Mouse (Mus musculus) liver, embryonic 12.5 days (tissue): ENCODE results near the gene Nkiras2. TPM values are rescaled to one million over a fixed set of nuclear protein-coding genes. Genes with fewer than 3 reads are reported as not detected.
"Not testable (repeated sequence)": the region's sequence is repeated elsewhere in the genome, so short reads cannot be mapped to it uniquely, and the experiment has no call there.

Source experiments
- ATAC-seq: fragments of 200-750 bp; cut with Nextera tagmentation; 2 replicates; pipeline ENCODE4 v1.8.0; 2017; ENCODE audit warnings: moderate number of reproducible peaks, mild to moderate bottlenecking, moderate library complexity
- H3K27ac ChIP-seq: fragments of 300-500 bp; sonication (generic); 2 replicates; pipeline ENCODE4 v1.5.1; 2016; ENCODE audit warnings: mild to moderate bottlenecking
- H3K27me3 ChIP-seq: fragments of 300-500 bp; sonication (generic); replicated peaks from 2 replicates; pipeline ENCODE4 v1.6.1; 2016; ENCODE audit warnings: mild to moderate bottlenecking, moderate library complexity
- H3K36me3 ChIP-seq: fragments of 300-500 bp; sonication (generic); 2 replicates; pipeline ENCODE4 v1.6.1; 2016; ENCODE audit warnings: mild to moderate bottlenecking, moderate library complexity
- H3K4me1 ChIP-seq: fragments of 300-500 bp; sonication (generic); 2 replicates; pipeline ENCODE4 v1.6.1; 2016
- H3K4me2 ChIP-seq: fragments of 300-500 bp; sonication (generic); 2 replicates; pipeline ENCODE4 v1.6.1; 2016; ENCODE audit warnings: mild to moderate bottlenecking, moderate library complexity
- H3K4me3 ChIP-seq: fragments of 300-500 bp; sonication (generic); 2 replicates; pipeline ENCODE4 v1.5.1; 2016; ENCODE audit warnings: mild to moderate bottlenecking, moderate library complexity
- H3K9ac ChIP-seq: fragments of 300-500 bp; sonication (generic); 2 replicates; pipeline ENCODE4 v1.6.1; 2016; ENCODE audit warnings: mild to moderate bottlenecking, moderate library complexity
- H3K9me3 ChIP-seq: fragments of 300-500 bp; sonication (generic); replicated peaks from 2 replicates; pipeline ENCODE4 v1.6.1; 2016; ENCODE audit warnings: mild to moderate bottlenecking, moderate library complexity
- WGBS: fragments of 180-500 bp; shearing (Covaris S2); methylation state at CpG from one replicate; pipeline ENCODE4 v1.1.7; 2016; ENCODE audit not compliant: insufficient replicate concordance; 5-methylcytosine and 5-hydroxymethylcytosine counted together
- polyA plus RNA-seq: library from polyadenylated mRNA; unstranded; fragments of >200 nt; fragmentation: Nextera tagmentation; extraction: Ambion mirVana; gene quantifications from 2 replicates; pipeline ENCODE4 v1.2.1, GENCODE M21; 2016

The Nkiras2 gene
- polyA plus RNA-seq, 1 experiment from 2014 or later, result 22.5 TPM

DNA sequence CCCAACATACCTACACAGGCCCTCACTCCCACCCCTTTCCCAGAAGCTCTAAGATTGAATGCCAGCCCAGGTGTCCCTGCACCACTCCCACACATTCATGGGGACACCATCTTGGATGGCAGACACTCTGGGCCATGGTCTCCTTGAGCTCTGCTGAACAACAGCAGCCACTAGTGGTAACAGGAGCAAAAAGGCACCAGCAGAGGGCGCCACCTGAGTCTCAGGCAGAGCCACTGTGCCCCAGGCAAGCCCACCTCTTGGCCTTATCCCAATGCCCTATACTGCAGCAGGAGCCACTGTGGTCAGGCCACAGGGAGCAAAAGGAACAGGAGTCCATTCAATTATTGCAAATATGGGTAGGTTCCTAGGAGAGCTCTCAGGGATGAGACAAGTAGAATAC lies 27.2 kb downstream of the Nkiras2 start:
- H3K4me2 ChIP-seq, result no peak overlapping the region
- no peak overlapping the region for H3K9ac ChIP-seq
- H3K4me1 ChIP-seq, result no peaks in the 10 kb centered on the region
- 12% methylated on average over 1 of the region's 1 CpGs for WGBS
- no peaks in the 10 kb centered on the region for H3K36me3 ChIP-seq
- H3K27ac ChIP-seq, result no peak overlapping the region
- H3K4me3 ChIP-seq, result no peak overlapping the region
- ATAC-seq, result peak; percentile 40; the same call in 1 of the 2 replicates
- peaks cover 74% of the 10 kb centered on the region for H3K27me3 ChIP-seq
- no peaks in the 10 kb centered on the region for H3K9me3 ChIP-seq

DNA sequence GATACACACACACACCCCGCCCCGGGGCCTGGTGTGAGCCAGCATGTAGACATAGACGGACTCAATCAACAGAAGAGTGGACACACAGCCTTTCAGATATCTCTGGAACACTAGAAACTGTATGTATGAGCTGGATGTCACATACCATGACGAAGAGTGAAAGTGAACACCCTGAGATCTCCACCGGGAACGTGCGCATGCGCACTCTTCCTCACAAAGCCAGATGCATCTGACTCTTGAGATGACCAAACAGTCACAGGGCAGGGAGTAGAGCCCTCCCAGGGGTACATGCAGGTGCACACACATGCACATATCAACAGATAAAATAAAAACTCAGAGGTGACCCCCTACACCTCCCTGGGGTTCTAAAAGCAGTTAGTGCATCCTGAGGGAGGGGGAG lies 29.4 kb downstream of the Nkiras2 start:
- Histone ChIP-seq H3K27ac (no peak overlapping the region), H3K9ac (no peak overlapping the region), H3K4me1 (no peaks in the 10 kb centered on the region), H3K36me3 (no peaks in the 10 kb centered on the region), H3K4me2 (no peak overlapping the region), H3K27me3 (peaks cover 75% of the 10 kb centered on the region), H3K4me3 (no peak overlapping the region), H3K9me3 (no peaks in the 10 kb centered on the region)
- no peak for ATAC-seq
- WGBS, result 77% methylated on average over 8 of the region's 8 CpGs

DNA sequence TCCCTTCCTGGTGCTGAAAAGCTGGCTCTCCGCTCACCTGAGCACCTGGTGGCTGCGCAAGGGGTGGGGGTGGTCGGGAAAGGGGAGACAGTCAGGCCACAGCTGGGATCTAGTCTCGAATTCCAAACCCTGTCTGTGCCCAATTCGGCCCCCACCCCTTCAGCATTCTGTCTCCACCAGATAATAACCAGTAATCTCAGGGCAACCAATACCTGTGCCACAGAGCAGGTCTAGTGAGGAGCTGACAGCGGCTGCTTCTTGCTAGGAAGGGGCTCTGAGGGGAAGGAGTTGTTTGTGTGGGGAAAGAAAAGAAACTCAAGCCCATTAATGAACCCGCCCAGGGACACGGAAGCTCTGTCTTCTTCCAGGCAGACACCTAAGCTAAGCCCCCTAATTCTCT lies 32.2 kb downstream of the Nkiras2 start:
- no peak for ATAC-seq
- no peaks in the 10 kb centered on the region for H3K36me3 ChIP-seq
- H3K4me1 ChIP-seq, result peaks cover 2% of the 10 kb centered on the region; the same call in 1 of the 2 replicates
- no peak overlapping the region for H3K9ac ChIP-seq
- H3K9me3 ChIP-seq, result no peaks in the 10 kb centered on the region
- WGBS, result 21% methylated on average over 8 of the region's 8 CpGs
- H3K4me3 ChIP-seq, result no peak overlapping the region
- peaks cover 61% of the 10 kb centered on the region for H3K27me3 ChIP-seq
- H3K4me2 ChIP-seq, result no peak overlapping the region
- no peak overlapping the region for H3K27ac ChIP-seq

DNA sequence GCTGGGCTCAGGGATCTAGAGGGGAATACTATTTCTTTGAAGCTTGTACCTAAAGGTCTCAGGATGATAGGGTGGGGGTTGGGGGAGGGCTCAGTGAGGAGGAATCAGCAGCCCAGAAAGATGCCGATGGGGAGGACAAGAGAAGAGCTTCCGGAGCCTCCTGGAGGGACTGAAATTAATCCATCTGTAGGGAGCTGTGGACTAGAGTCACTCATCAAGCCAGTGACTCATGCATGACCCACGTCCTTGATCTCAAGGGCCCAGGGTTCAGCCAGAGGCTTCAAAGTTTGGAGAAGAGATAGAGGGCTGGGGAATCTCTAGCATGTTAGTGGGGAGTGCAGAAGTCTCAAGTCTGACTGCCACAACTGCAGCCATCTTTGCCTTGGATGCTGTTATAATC lies 32.7 kb downstream of the Nkiras2 start:
- Histone ChIP-seq H3K27me3 (peaks cover 61% of the 10 kb centered on the region), H3K4me2 (no peak overlapping the region), H3K4me1 (peaks cover 7% of the 10 kb centered on the region; the same call in 1 of the 2 replicates), H3K9me3 (no peaks in the 10 kb centered on the region), H3K4me3 (no peak overlapping the region), H3K36me3 (no peaks in the 10 kb centered on the region), H3K9ac (no peak overlapping the region), H3K27ac (no peak overlapping the region)
- no peak for ATAC-seq
- 16% methylated on average over 3 of the region's 3 CpGs for WGBS

DNA sequence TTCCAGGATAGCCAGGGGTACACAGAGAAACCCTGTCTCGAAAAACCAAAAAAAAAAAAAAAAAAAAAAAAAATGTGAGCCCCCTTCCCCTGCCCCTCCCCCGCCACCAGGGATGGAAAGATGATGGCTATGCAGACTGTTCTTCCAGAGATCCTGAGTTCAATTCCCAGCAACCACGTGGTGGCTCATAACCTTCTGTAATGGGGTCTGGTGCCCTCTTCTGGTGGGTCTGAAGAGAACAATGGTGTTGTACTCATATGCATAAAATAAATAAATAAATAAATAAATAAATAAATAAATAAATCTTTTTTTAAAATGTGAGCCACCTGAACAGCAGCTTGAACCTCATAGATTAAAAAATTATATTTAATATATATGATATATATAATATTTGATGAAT lies 36.5 kb downstream of the Nkiras2 start:
- not testable (repeated sequence) for H3K4me3 ChIP-seq, H3K9ac ChIP-seq, H3K27ac ChIP-seq, H3K4me1 ChIP-seq, H3K36me3 ChIP-seq, H3K9me3 ChIP-seq, H3K4me2 ChIP-seq, ATAC-seq
- WGBS, result 41% methylated on average over 3 of the region's 3 CpGs
- peaks cover 35% of the 10 kb centered on the region for H3K27me3 ChIP-seq

DNA sequence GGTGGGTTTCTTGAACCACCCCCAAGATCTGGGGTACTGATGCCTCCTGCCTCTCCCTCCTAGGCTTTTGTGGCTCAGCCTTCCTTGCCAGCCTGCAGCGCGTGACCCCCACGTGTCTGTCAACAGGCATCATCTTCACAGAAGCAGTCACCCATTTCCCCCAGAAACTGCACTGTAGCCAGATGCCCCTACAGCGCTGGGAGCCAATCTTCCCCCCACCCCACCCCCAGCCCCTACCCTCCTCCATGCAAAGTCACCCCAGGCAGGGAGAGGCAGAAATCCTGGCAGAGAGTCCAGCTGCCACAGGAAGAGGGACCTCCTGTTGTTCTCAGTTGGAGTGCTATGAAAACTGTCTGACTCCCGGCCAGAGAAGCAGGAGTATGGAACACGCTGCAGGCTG lies 37.4 kb downstream of the Nkiras2 start:
- Histone ChIP-seq H3K9me3 (no peaks in the 10 kb centered on the region), H3K4me1 (peaks cover 7% of the 10 kb centered on the region; the same call in 1 of the 2 replicates), H3K9ac (no peak overlapping the region), H3K4me2 (no peak overlapping the region), H3K36me3 (no peaks in the 10 kb centered on the region), H3K27ac (no peak overlapping the region), H3K4me3 (no peak overlapping the region), H3K27me3 (peaks cover 26% of the 10 kb centered on the region)
- ATAC-seq, result no peak
- 23% methylated on average over 6 of the region's 6 CpGs for WGBS

DNA sequence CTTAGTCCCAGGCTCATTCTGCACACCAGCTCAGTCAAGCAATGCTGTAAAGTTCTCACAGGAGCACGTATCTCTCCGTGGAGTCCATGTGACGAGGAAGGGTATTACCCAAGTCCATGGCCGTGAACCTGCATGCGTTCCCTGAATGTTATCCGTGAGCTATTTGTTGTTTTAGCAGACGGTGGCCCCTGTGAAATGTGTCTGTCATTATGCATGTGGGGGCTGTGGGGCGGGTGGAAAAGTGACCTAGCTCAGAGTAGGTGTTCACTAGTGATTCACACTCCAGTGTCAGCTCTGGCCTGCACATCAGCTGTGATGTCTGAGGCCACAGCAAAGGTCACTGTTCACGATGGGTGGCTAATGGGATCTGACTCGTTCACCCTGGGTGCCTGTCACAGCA lies 40.8 kb downstream of the Nkiras2 start:
- Histone ChIP-seq H3K4me2 (no peak overlapping the region), H3K27me3 (no peaks in the 10 kb centered on the region; the same call in 1 of the 2 replicates), H3K9ac (no peak overlapping the region), H3K4me3 (no peak overlapping the region), H3K9me3 (no peaks in the 10 kb centered on the region), H3K27ac (no peak overlapping the region), H3K36me3 (no peaks in the 10 kb centered on the region), H3K4me1 (peaks cover 7% of the 10 kb centered on the region; the same call in 1 of the 2 replicates)
- no peak for ATAC-seq
- 68% methylated on average over 10 of the region's 10 CpGs for WGBS

DNA sequence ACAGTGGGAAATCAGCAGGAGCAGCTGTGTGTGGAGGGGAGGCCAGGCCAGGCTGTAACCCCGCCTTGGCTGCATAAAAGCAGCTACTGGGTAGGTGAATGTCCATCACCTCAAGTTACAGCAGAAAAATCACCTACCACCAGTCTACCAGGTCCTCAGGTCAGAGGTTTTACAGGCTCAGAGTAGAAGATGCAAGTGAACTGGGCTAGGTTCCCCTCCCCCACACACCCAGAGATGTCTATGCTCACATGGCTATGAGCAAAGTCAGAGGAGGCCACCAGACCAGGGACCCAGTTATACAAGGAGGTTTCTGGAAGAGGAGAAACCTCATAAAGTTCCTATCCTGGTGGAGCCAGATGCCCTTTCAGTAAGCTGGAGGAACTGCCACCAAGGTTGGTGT lies 52.0 kb downstream of the Nkiras2 start:
- ATAC-seq, result no peak
- Histone ChIP-seq H3K4me1 (no peaks in the 10 kb centered on the region), H3K36me3 (no peaks in the 10 kb centered on the region), H3K4me3 (no peak overlapping the region), H3K9ac (no peak overlapping the region), H3K4me2 (no peak overlapping the region), H3K27ac (no peak overlapping the region), H3K9me3 (no peaks in the 10 kb centered on the region), H3K27me3 (peaks cover 55% of the 10 kb centered on the region)
- WGBS, result 61% methylated on average over 1 of the region's 1 CpGs

DNA sequence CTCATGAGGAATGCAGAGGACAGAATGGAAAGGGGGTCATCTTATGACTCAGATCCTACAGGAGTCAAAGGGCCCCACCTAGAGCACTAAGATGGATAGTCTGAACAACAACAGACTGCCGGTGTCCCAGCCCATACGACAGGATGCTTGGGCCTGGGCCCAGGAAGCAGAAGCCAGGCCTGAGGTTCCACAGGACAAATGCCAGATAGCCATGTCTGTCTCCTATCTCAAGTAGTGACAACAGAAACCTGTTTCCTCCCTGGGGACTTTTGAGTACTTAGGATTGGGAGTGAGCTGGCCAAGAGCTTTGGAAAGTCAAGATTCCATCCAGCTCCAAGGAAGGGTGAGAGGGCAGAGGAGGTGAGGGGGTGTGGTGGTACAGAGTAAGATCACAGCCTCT lies 52.9 kb downstream of the Nkiras2 start:
- no peak overlapping the region for H3K9ac ChIP-seq
- WGBS, result 20% methylated on average over 2 of the region's 2 CpGs
- no peaks in the 10 kb centered on the region for H3K9me3 ChIP-seq
- H3K4me1 ChIP-seq, result no peaks in the 10 kb centered on the region
- H3K4me3 ChIP-seq, result no peak overlapping the region
- no peak overlapping the region for H3K27ac ChIP-seq
- no peaks in the 10 kb centered on the region for H3K36me3 ChIP-seq
- H3K4me2 ChIP-seq, result no peak overlapping the region
- H3K27me3 ChIP-seq, result peaks cover 63% of the 10 kb centered on the region
- no peak for ATAC-seq

DNA sequence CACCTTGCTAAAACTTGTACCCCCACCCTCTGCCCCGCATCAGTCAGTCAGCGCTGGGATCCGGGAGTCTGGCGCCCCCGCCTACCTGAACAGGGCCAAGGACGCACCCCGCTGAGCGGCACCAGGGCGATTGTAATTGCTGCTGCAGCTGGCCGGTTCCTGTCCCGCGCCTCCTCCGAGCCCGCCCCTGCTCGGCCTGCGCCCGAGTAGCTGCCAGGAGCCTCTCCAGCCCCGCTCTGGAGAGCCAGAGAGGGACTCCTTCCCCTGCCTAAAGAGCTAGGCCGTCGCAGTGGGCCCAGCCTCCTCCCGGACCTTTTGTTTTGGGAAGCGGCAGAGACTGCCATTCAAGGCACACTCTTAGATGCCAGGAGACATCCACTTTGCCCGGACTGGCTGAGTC lies 54.1 kb downstream of the Nkiras2 start:
- ATAC-seq, result no peak
- Histone ChIP-seq H3K27ac (no peak overlapping the region), H3K4me3 (no peak overlapping the region), H3K4me2 (peak overlapping the region; percentile 9), H3K36me3 (no peaks in the 10 kb centered on the region), H3K9ac (no peak overlapping the region), H3K27me3 (peaks cover 74% of the 10 kb centered on the region), H3K4me1 (no peaks in the 10 kb centered on the region), H3K9me3 (no peaks in the 10 kb centered on the region)
- WGBS, result 15% methylated on average over 23 of the region's 23 CpGs

Other genes starting within 250 kb of the Nkiras2 start
- 23.9 and 24.3 TPM in 2 replicates for gene Jup, start 221.5 kb upstream of the Nkiras2 start, polyA plus RNA-seq
- 11.0 and 11.2 TPM in 2 replicates for gene P3h4, start 204.4 kb upstream of the Nkiras2 start, polyA plus RNA-seq
- gene Fkbp10, start 203.5 kb upstream of the Nkiras2 start, polyA plus RNA-seq, result 20.1 and 23.8 TPM in 2 replicates
- 38.3 and 38.6 TPM in 2 replicates for gene Nt5c3b, start 177.4 kb upstream of the Nkiras2 start, polyA plus RNA-seq
- gene Klhl10, start 177.3 kb upstream of the Nkiras2 start, polyA plus RNA-seq, result 0.12 and 0.32 TPM in 2 replicates
- 3.6 and 4.8 TPM in 2 replicates for gene Klhl11, start 146.5 kb upstream of the Nkiras2 start, polyA plus RNA-seq
- gene Acly, start 91.2 kb upstream of the Nkiras2 start, polyA plus RNA-seq, result 135 and 136 TPM in 2 replicates
- gene Ttc25, start 73.6 kb upstream of the Nkiras2 start, polyA plus RNA-seq, result 0.10 and 0.14 TPM in 2 replicates
- 12.9 and 15.1 TPM in 2 replicates for gene Cnp, start 44.3 kb upstream of the Nkiras2 start, polyA plus RNA-seq
- 109 and 122 TPM in 2 replicates for gene Dnajc7, start 924 bp downstream of the Nkiras2 start, polyA plus RNA-seq
- 0.32 TPM in 1 of 2 replicates, not detected in the other for gene Zfp385c, start 73.2 kb downstream of the Nkiras2 start, polyA plus RNA-seq
- gene Dhx58, start 85.0 kb downstream of the Nkiras2 start, polyA plus RNA-seq, result 1.5 and 2.1 TPM in 2 replicates
- 39.4 and 40.2 TPM in 2 replicates for gene Kat2a, start 93.2 kb downstream of the Nkiras2 start, polyA plus RNA-seq
- gene Hspb9, start 94.6 kb downstream of the Nkiras2 start, polyA plus RNA-seq, result 0.29 and 0.33 TPM in 2 replicates
- gene Rab5c, start 119.0 kb downstream of the Nkiras2 start, polyA plus RNA-seq, result 15.9 and 18.1 TPM in 2 replicates
- gene Kcnh4, start 140.7 kb downstream of the Nkiras2 start, polyA plus RNA-seq, result not detected in 2 replicates
- not detected in 2 replicates for gene Hcrt, start 143.7 kb downstream of the Nkiras2 start, polyA plus RNA-seq
- 2.1 and 2.4 TPM in 2 replicates for gene Ghdc, start 151.7 kb downstream of the Nkiras2 start, polyA plus RNA-seq
- 31.6 and 33.7 TPM in 2 replicates for gene Stat5b, start 231.5 kb downstream of the Nkiras2 start, polyA plus RNA-seq
- 16.0 and 17.7 TPM in 2 replicates for gene Stat5a, start 240.1 kb downstream of the Nkiras2 start, polyA plus RNA-seq